Mouse (Mus musculus) neural tube, embryonic 15.5 days (tissue): ENCODE measurements around the gene Dok1. TPM values are rescaled to one million over a fixed set of nuclear protein-coding genes. Genes with fewer than 3 reads are reported as not detected.

Source experiments
- ATAC-seq: fragments of 200-750 bp; cut with Nextera tagmentation; 2 replicates; pipeline ENCODE4 v1.8.0; 2017; ENCODE audit warnings: mild to moderate bottlenecking, moderate TSS enrichment, moderate library complexity; ENCODE audit not compliant: low FRiP score
- H3K27ac ChIP-seq: fragments of 300-500 bp; sonication (generic); replicated peaks from 2 replicates; pipeline ENCODE4 v1.5.1; 2015; ENCODE audit warnings: mild to moderate bottlenecking, inconsistent platforms
- H3K27me3 ChIP-seq: fragments of 300-500 bp; sonication (generic); replicated peaks from 2 replicates; pipeline ENCODE4 v1.6.1; 2015; ENCODE audit warnings: inconsistent platforms
- H3K36me3 ChIP-seq: fragments of 300-500 bp; sonication (generic); 2 replicates; pipeline ENCODE4 v1.6.1; 2015; ENCODE audit warnings: inconsistent platforms
- H3K4me1 ChIP-seq: fragments of 300-500 bp; sonication (generic); 2 replicates; pipeline ENCODE4 v1.6.1; 2015; ENCODE audit warnings: inconsistent platforms
- H3K4me2 ChIP-seq: fragments of 300-500 bp; sonication (generic); 2 replicates; pipeline ENCODE4 v1.6.1; 2015; ENCODE audit warnings: inconsistent platforms, mild to moderate bottlenecking, moderate library complexity
- H3K4me3 ChIP-seq: fragments of 300-500 bp; sonication (generic); replicated peaks from 2 replicates; pipeline ENCODE4 v1.5.1; 2015; ENCODE audit warnings: mild to moderate bottlenecking, inconsistent platforms
- H3K9ac ChIP-seq: fragments of 300-500 bp; sonication (generic); replicated peaks from 2 replicates; pipeline ENCODE4 v1.6.1; 2015; ENCODE audit warnings: mild to moderate bottlenecking, inconsistent platforms
- H3K9me3 ChIP-seq: fragments of 300-500 bp; sonication (generic); replicated peaks from 2 replicates; pipeline ENCODE4 v1.6.1; 2016; ENCODE audit warnings: inconsistent platforms
- WGBS: fragments of 180-500 bp; shearing (Covaris S2); methylation state at CpG from one replicate; pipeline ENCODE4 v1.1.7; 2015; ENCODE audit warnings: mixed read lengths; 5-methylcytosine and 5-hydroxymethylcytosine counted together
- polyA plus RNA-seq: library from polyadenylated mRNA; unstranded; fragments of >200 nt; fragmentation: Nextera tagmentation; extraction: Ambion mirVana; gene quantifications from 2 replicates; pipeline ENCODE4 v1.2.1, GENCODE M21; 2015

The Dok1 gene
- polyA plus RNA-seq, 1 experiment from 2014 or later = 2.4 TPM

- no peaks in the 10 kb centered on the region for H3K4me1 ChIP-seq
- no peaks in the 10 kb centered on the region for H3K36me3 ChIP-seq
- H3K4me3 ChIP-seq = no peak overlapping the region
- H3K9me3 ChIP-seq = no peaks in the 10 kb centered on the region
- no peak overlapping the region for H3K9ac ChIP-seq
- 79% methylated on average over 7 of the region's 7 CpGs for WGBS
- no peak overlapping the region for H3K27ac ChIP-seq
- no peak for ATAC-seq
- H3K27me3 ChIP-seq = no peaks in the 10 kb centered on the region; the same call in 1 of the 2 replicates
- H3K4me2 ChIP-seq = no peak overlapping the region
Measured at GRCm38 (mm10) chr6:83010010-83010409, 23.3 kb downstream of the Dok1 start.

DNA sequence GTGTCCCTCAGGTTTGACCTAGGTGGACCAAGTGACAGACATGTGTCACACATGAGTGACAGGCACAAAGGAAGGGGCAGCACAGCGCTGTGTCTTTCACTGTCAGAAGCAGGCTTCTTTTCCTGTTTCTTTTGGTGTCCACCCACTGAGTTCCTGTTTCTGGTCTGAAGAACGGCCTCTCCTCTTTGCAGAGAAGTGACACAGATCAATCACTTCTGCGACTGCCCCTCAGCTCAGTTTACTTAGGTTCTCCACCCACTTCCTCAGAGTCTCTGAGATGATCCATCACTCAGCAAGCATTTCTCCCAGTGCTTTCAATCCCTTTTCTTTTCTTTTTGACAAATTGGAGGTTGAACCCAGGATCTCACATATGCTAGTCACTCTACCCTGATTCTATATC is 24.6 kb downstream of the Dok1 start:
- Histone ChIP-seq H3K36me3 (no peaks in the 10 kb centered on the region), H3K4me1 (no peaks in the 10 kb centered on the region), H3K4me3 (no peak overlapping the region), H3K9ac (no peak overlapping the region), H3K4me2 (no peak overlapping the region), H3K9me3 (no peaks in the 10 kb centered on the region), H3K27ac (no peak overlapping the region), H3K27me3 (no peaks in the 10 kb centered on the region; the same call in 1 of the 2 replicates)
- ATAC-seq = no peak
- WGBS = 54% methylated on average over 3 of the region's 3 CpGs

- H3K27ac ChIP-seq = no peak overlapping the region
- no peaks in the 10 kb centered on the region; the same call in 1 of the 2 replicates for H3K27me3 ChIP-seq
- WGBS = 89% methylated on average over 6 of the region's 6 CpGs
- H3K36me3 ChIP-seq = no peaks in the 10 kb centered on the region
- no peak overlapping the region for H3K4me2 ChIP-seq
- no peaks in the 10 kb centered on the region for H3K4me1 ChIP-seq
- no peak overlapping the region for H3K4me3 ChIP-seq
- ATAC-seq = no peak
- no peaks in the 10 kb centered on the region for H3K9me3 ChIP-seq
- no peak overlapping the region for H3K9ac ChIP-seq
Measured at GRCm38 (mm10) chr6:83006114-83006513, 27.2 kb downstream of the Dok1 start.

- no peak overlapping the region for H3K4me3 ChIP-seq
- no peak overlapping the region for H3K27ac ChIP-seq
- no peaks in the 10 kb centered on the region; the same call in 1 of the 2 replicates for H3K27me3 ChIP-seq
- ATAC-seq = no peak
- H3K9me3 ChIP-seq = no peaks in the 10 kb centered on the region
- no peak overlapping the region for H3K9ac ChIP-seq
- H3K36me3 ChIP-seq = no peaks in the 10 kb centered on the region
- H3K4me1 ChIP-seq = no peaks in the 10 kb centered on the region
- WGBS = 88% methylated on average over 10 of the region's 10 CpGs
- H3K4me2 ChIP-seq = no peak overlapping the region
Measured at GRCm38 (mm10) chr6:83005444-83006011, 27.7 kb downstream of the Dok1 start.

GRCm38 (mm10) chr6:83004872-83005271 is 28.4 kb downstream of the Dok1 start:
- Histone ChIP-seq H3K4me3 (no peak overlapping the region), H3K27ac (no peak overlapping the region), H3K9me3 (no peaks in the 10 kb centered on the region), H3K4me1 (no peaks in the 10 kb centered on the region), H3K9ac (no peak overlapping the region), H3K27me3 (no peaks in the 10 kb centered on the region; the same call in 1 of the 2 replicates), H3K36me3 (no peaks in the 10 kb centered on the region), H3K4me2 (no peak overlapping the region)
- 68% methylated on average over 7 of the region's 7 CpGs for WGBS
- ATAC-seq = no peak

GRCm38 (mm10) chr6:83004309-83004708 is 29.0 kb downstream of the Dok1 start:
- Histone ChIP-seq H3K27me3 (no peaks in the 10 kb centered on the region; the same call in 1 of the 2 replicates), H3K9ac (no peak overlapping the region), H3K4me1 (no peaks in the 10 kb centered on the region), H3K4me2 (no peak overlapping the region), H3K9me3 (no peaks in the 10 kb centered on the region), H3K27ac (no peak overlapping the region), H3K36me3 (no peaks in the 10 kb centered on the region), H3K4me3 (no peak overlapping the region)
- 82% methylated on average over 2 of the region's 2 CpGs for WGBS
- no peak for ATAC-seq

DNA sequence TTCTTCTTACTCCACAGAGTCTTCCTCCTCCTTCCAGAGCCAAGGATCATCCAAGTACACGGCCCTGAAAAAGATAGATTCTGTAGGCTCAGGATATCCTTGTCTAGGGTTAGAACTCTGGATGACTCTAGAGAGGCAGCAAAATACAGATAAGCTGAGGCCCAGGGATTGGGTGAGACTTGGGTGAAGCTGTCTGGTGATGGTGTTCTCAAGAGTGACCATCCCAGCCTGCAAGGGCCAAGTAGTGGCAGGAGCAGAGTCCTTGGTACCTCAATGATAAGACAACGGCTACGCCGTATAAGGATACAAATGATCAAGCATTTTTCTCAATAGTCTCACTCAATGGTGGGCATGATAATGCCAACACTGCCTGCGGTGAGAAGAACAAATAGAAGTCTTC is 29.4 kb downstream of the Dok1 start:
- Histone ChIP-seq H3K4me2 (no peak overlapping the region), H3K4me3 (no peak overlapping the region), H3K36me3 (no peaks in the 10 kb centered on the region), H3K27me3 (no peaks in the 10 kb centered on the region; the same call in 1 of the 2 replicates), H3K27ac (no peak overlapping the region), H3K9me3 (no peaks in the 10 kb centered on the region), H3K9ac (no peak overlapping the region), H3K4me1 (no peaks in the 10 kb centered on the region)
- ATAC-seq = no peak
- WGBS = 92% methylated on average over 5 of the region's 5 CpGs

- Histone ChIP-seq H3K27me3 (no peaks in the 10 kb centered on the region; the same call in 1 of the 2 replicates), H3K4me1 (0 out of 2 replicates have a peak, but pooled peaks cover under 1% of the 10 kb centered on the region), H3K9ac (no peak overlapping the region), H3K9me3 (no peaks in the 10 kb centered on the region), H3K36me3 (no peaks in the 10 kb centered on the region), H3K27ac (no peak overlapping the region), H3K4me2 (no peak overlapping the region), H3K4me3 (no peak overlapping the region)
- 96% methylated on average over 1 of the region's 1 CpGs for WGBS
- ATAC-seq = no peak
Measured at GRCm38 (mm10) chr6:83003082-83003481, 30.2 kb downstream of the Dok1 start.

GRCm38 (mm10) chr6:82999986-83000385 is 33.3 kb downstream of the Dok1 start:
- no peak for ATAC-seq
- Histone ChIP-seq H3K9ac (no peak overlapping the region), H3K36me3 (no peaks in the 10 kb centered on the region), H3K27ac (no peak overlapping the region), H3K4me3 (no peak overlapping the region), H3K4me1 (peaks cover 18% of the 10 kb centered on the region), H3K4me2 (no peak overlapping the region), H3K27me3 (peaks cover 6% of the 10 kb centered on the region; the same call in 1 of the 2 replicates), H3K9me3 (no peaks in the 10 kb centered on the region)
- 68% methylated on average over 8 of the region's 8 CpGs for WGBS

DNA sequence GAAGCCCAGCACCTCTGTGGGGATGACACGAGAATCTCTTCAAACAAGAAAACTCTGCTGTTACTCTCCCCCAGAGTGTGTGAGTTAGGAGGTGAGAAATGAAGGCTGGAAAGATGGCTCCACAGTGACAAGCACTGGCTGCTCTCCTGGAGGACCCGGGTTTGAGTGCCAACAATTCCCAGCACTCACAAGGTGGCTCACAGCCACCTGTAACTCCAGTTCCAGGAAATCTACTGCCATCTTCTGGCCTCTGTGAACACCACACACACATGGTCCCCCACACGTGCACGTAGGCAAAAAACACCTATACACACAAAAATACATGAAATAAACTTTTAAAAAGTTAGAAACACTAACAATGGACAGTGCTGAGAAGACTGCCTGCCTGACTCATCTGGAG is 34.9 kb downstream of the Dok1 start:
- H3K27ac ChIP-seq = no peak overlapping the region
- peaks cover 18% of the 10 kb centered on the region for H3K4me1 ChIP-seq
- WGBS = 87% methylated on average over 4 of the region's 4 CpGs
- H3K27me3 ChIP-seq = peaks cover 7% of the 10 kb centered on the region; the same call in 1 of the 2 replicates
- H3K9ac ChIP-seq = no peak overlapping the region
- no peaks in the 10 kb centered on the region for H3K9me3 ChIP-seq
- H3K4me2 ChIP-seq = no peak overlapping the region
- ATAC-seq = no peak
- H3K4me3 ChIP-seq = no peak overlapping the region
- no peaks in the 10 kb centered on the region for H3K36me3 ChIP-seq

- Histone ChIP-seq H3K36me3 (no peaks in the 10 kb centered on the region), H3K27ac (no peak overlapping the region), H3K4me3 (no peak overlapping the region), H3K9me3 (no peaks in the 10 kb centered on the region), H3K4me1 (peaks cover 18% of the 10 kb centered on the region), H3K9ac (no peak overlapping the region), H3K27me3 (peaks cover 7% of the 10 kb centered on the region; the same call in 1 of the 2 replicates), H3K4me2 (no peak overlapping the region)
- ATAC-seq = no peak
- WGBS = 49% methylated on average over 7 of the region's 7 CpGs
Measured at GRCm38 (mm10) chr6:82997511-82998102, 35.7 kb downstream of the Dok1 start.

- peak overlapping the region; percentile 42; the same call in 1 of the 2 replicates for H3K27ac ChIP-seq
- no peaks in the 10 kb centered on the region for H3K9me3 ChIP-seq
- no peaks in the 10 kb centered on the region for H3K36me3 ChIP-seq
- H3K27me3 ChIP-seq = peaks cover 7% of the 10 kb centered on the region; the same call in 1 of the 2 replicates
- 0 out of 2 replicates have a peak overlapping the region, but pooled peaks have one; percentile 2 for H3K4me3 ChIP-seq
- no peak overlapping the region for H3K9ac ChIP-seq
- 14% methylated on average over 11 of the region's 11 CpGs for WGBS
- peak; percentile 96 for ATAC-seq
- H3K4me1 ChIP-seq = peaks cover 18% of the 10 kb centered on the region
- peak overlapping the region; percentile 47 for H3K4me2 ChIP-seq
Measured at GRCm38 (mm10) chr6:82996740-82997315, 36.4 kb downstream of the Dok1 start.
